Mouse (Mus musculus): Measurements from ENCODE around the gene Nop10. TPM values are rescaled to one million over a fixed set of nuclear protein-coding genes. Genes with fewer than 3 reads are reported as not detected.
A peak's percentile ranks its signal among the peaks of the same experiment; 100 is the strongest.

Gene Nop10
- polyA plus RNA-seq, 1 experiment from 2014 or later: 190 TPM

- DNase-seq (ENCODE audit: low spot score) (no peak), ATAC-seq (no peak)
- Histone ChIP-seq H3K36me3 (ENCODE audit: control insufficient read depth, insufficient read depth, low read length) (no peaks in the 10 kb centered on the region), H3K4me1 (ENCODE audit: control insufficient read depth, insufficient read depth, low read length) (peaks cover 10% of the 10 kb centered on the region), H3K4me2 (ENCODE audit: low read length) (no peak within 1 kb of the TSS), H3K4me3 (ENCODE audit: low read depth, low read length) (no peak within 1 kb of the TSS), H3K27ac (ENCODE audit: low read depth, low read length) (no peak within 1 kb of the TSS), H3K27me3 (replicated peaks; ENCODE audit: control insufficient read depth, insufficient read depth, low read length) (no peaks in the 10 kb centered on the region), H3K9me3 (replicated peaks; ENCODE audit: control insufficient read depth, low read length) (no peaks in the 10 kb centered on the region), H3K9ac (ENCODE audit: low read length) (no peak within 1 kb of the TSS)
- WGBS: 75% methylated on average over 10 of the region's 10 CpGs
Measured at GRCm38 (mm10) chr2:112259241-112259962, 2.3 kb upstream of the Nop10 start, which contains the start of gene Nutm1. Nutm1 (minus strand) TSS chr2:112259291.

GRCm38 (mm10) chr2:112262779-112263295 is 1.1 kb downstream of the Nop10 start:
- 35% methylated on average over 4 of the region's 4 CpGs for WGBS
- DNase-seq (ENCODE audit: low spot score): no peak
- no peaks in the 10 kb centered on the region for H3K36me3 ChIP-seq (ENCODE audit: control insufficient read depth, insufficient read depth, low read length)

GRCm38 (mm10) chr2:112264364-112264763 is 2.6 kb downstream of the Nop10 start:
- WGBS: 80% methylated on average over 4 of the region's 4 CpGs
- Histone ChIP-seq H3K9ac (ENCODE audit: low read length) (no peak overlapping the region), H3K36me3 (ENCODE audit: control insufficient read depth, insufficient read depth, low read length) (no peaks in the 10 kb centered on the region), H3K4me1 (ENCODE audit: control insufficient read depth, insufficient read depth, low read length) (peaks cover 30% of the 10 kb centered on the region), H3K27ac (ENCODE audit: low read depth, low read length) (no peak overlapping the region), H3K4me3 (ENCODE audit: low read depth, low read length) (no peak overlapping the region), H3K27me3 (replicated peaks; ENCODE audit: control insufficient read depth, insufficient read depth, low read length) (no peaks in the 10 kb centered on the region), H3K9me3 (replicated peaks; ENCODE audit: control insufficient read depth, low read length) (no peaks in the 10 kb centered on the region), H3K4me2 (ENCODE audit: low read length) (no peak overlapping the region)
- no peak for ATAC-seq
- no peak for DNase-seq (ENCODE audit: low spot score)

More at GRCm38 (mm10) chr2:112262779-112263295, 1.1 kb downstream of the Nop10 start:
- H3K4me1 ChIP-seq (ENCODE audit: control insufficient read depth, insufficient read depth, low read length): peaks cover 26% of the 10 kb centered on the region
- H3K4me3 ChIP-seq (ENCODE audit: low read depth, low read length): peak overlapping the region; percentile 62
- no peaks in the 10 kb centered on the region for H3K27me3 ChIP-seq (replicated peaks; ENCODE audit: control insufficient read depth, insufficient read depth, low read length)
- ATAC-seq: no peak
- peak overlapping the region; percentile 68; the same call in 1 of the 2 replicates for H3K9ac ChIP-seq (ENCODE audit: low read length)
- H3K9me3 ChIP-seq (replicated peaks; ENCODE audit: control insufficient read depth, low read length): no peaks in the 10 kb centered on the region
- no peak overlapping the region for H3K27ac ChIP-seq (ENCODE audit: low read depth, low read length)
- H3K4me2 ChIP-seq (ENCODE audit: low read length): peak overlapping the region; percentile 66

DNA sequence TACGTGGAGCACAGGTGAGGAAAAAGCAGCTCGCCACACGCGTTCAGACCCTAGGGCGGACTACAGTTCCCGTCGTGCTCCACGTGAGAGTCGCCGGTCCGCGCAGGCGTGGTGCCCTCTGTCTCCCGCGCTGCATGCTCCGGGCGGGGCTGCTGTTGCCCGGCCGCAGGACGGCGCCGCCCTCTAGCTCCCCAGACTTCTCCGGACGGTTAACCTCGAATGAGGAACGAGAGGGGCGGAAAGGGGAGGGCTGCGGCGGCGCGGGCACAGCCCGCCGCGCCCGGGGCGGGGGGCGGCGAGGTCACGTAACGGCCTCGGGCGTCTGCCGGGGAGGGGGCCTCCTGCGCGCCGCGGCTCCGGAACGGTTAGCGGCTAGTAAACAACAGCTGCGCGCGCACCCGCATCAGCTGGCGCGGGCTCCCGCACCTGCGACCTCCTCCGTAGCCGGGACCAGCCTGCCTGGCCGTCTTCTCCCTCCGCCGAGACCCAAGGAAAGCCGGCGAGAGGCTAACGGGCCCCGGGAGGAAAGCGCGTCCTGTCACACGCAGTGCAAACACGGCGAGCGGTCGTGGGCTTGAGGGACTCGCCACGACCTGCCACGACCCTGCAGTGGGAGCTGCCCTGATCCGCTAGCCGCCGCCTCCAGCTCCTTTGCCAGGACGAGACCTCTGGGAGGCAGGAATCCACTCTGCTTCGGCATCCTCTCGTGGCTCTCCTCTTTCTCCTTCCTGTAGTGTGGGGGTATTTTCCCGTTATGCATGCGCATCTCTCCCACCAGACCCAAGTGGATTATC is 3.9 kb downstream of the Nop10 start, which contains the start of gene Slc12a6:
Gene Slc12a6 (plus strand): TSS at position 378 of the 794 bp plus-strand sequence.
- no peaks in the 10 kb centered on the region for H3K36me3 ChIP-seq (ENCODE audit: control insufficient read depth, insufficient read depth, low read length)
- DNase-seq (ENCODE audit: low spot score) (peak; percentile 93), ATAC-seq (peak; percentile 95)
- under 1% methylated on average over 71 of the region's 85 CpGs for WGBS
- no peaks in the 10 kb centered on the region for H3K27me3 ChIP-seq (replicated peaks; ENCODE audit: control insufficient read depth, insufficient read depth, low read length)
- H3K27ac ChIP-seq (ENCODE audit: low read depth, low read length): peak within 1 kb of the TSS; percentile 93
- peak within 1 kb of the TSS; percentile 95 for H3K4me2 ChIP-seq (ENCODE audit: low read length)
- H3K4me1 ChIP-seq (ENCODE audit: control insufficient read depth, insufficient read depth, low read length): peaks cover 33% of the 10 kb centered on the region
- peak within 1 kb of the TSS; percentile 86 for H3K9ac ChIP-seq (ENCODE audit: low read length)
- H3K4me3 ChIP-seq (ENCODE audit: low read depth, low read length): peak within 1 kb of the TSS; percentile 82
- H3K9me3 ChIP-seq (replicated peaks; ENCODE audit: control insufficient read depth, low read length): no peaks in the 10 kb centered on the region

GRCm38 (mm10) chr2:112266242-112266592 is 4.5 kb downstream of the Nop10 start, which contains the start of gene Gm21985:
Gm21985 (plus strand) TSS chr2:112266314.
- peak within 1 kb of the TSS; percentile 86 for H3K9ac ChIP-seq (ENCODE audit: low read length)
- H3K27me3 ChIP-seq (replicated peaks; ENCODE audit: control insufficient read depth, insufficient read depth, low read length): no peaks in the 10 kb centered on the region
- peak within 1 kb of the TSS; percentile 95 for H3K4me2 ChIP-seq (ENCODE audit: low read length)
- H3K4me3 ChIP-seq (ENCODE audit: low read depth, low read length): peak within 1 kb of the TSS; percentile 82
- peak; percentile 53 for DNase-seq (ENCODE audit: low spot score)
- 1% methylated on average over 11 of the region's 11 CpGs for WGBS
- H3K27ac ChIP-seq (ENCODE audit: low read depth, low read length): peak within 1 kb of the TSS; percentile 93
- ATAC-seq: peak; percentile 21
- H3K9me3 ChIP-seq (replicated peaks; ENCODE audit: control insufficient read depth, low read length): no peaks in the 10 kb centered on the region
- no peaks in the 10 kb centered on the region for H3K36me3 ChIP-seq (ENCODE audit: control insufficient read depth, insufficient read depth, low read length)
- peaks cover 33% of the 10 kb centered on the region for H3K4me1 ChIP-seq (ENCODE audit: control insufficient read depth, insufficient read depth, low read length)

DNA sequence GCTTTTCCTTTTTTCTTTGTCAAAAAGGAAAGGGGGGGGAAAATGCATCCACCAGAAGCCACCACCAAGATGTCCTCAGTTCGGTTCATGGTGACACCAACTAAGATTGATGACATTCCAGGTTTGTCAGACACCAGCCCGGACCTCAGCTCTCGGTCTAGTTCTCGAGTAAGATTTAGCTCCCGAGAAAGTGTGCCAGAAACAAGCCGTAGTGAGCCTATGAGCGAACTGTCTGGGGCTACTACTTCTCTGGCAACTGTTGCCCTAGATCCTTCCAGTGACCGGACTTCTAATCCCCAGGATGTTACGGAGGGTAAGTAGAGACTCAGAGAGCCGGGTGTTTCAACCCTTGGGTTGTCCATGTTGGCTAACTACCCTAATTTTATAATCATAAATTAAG is 5.1 kb downstream of the Nop10 start:
- peak overlapping the region; percentile 86 for H3K9ac ChIP-seq (ENCODE audit: low read length)
- 53% methylated on average over 10 of the region's 10 CpGs for WGBS
- peaks cover 33% of the 10 kb centered on the region for H3K4me1 ChIP-seq (ENCODE audit: control insufficient read depth, insufficient read depth, low read length)
- H3K4me2 ChIP-seq (ENCODE audit: low read length): peak overlapping the region; percentile 95
- no peaks in the 10 kb centered on the region for H3K27me3 ChIP-seq (replicated peaks; ENCODE audit: control insufficient read depth, insufficient read depth, low read length)
- peak overlapping the region; percentile 82 for H3K4me3 ChIP-seq (ENCODE audit: low read depth, low read length)
- no peaks in the 10 kb centered on the region for H3K9me3 ChIP-seq (replicated peaks; ENCODE audit: control insufficient read depth, low read length)
- no peak overlapping the region for H3K27ac ChIP-seq (ENCODE audit: low read depth, low read length)
- peak; percentile 15 for DNase-seq (ENCODE audit: low spot score)
- no peak for ATAC-seq
- no peaks in the 10 kb centered on the region for H3K36me3 ChIP-seq (ENCODE audit: control insufficient read depth, insufficient read depth, low read length)

- ATAC-seq: no peak
Measured at GRCm38 (mm10) chr2:112267547-112268269, 6.0 kb downstream of the Nop10 start.

DNA sequence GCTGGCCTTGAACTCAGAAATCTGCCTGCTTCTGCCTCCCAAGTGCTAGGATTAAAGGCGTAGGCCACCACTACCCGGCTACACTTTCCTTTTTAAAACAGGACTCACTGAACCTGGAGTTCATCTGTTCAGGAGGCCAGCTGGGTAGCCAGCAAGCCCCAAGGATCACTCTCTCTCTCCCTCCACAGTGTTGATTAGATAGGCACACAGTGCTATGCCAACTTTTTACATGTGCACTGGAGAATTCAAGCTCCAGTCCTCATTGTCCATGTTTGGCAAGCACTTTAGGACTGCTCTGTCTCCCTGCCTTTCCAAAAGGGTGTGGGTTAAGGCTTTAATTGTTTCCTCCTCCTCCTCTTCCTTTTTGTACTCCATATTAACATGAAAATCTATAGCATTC is 8.3 kb downstream of the Nop10 start:
- ATAC-seq (no peak), DNase-seq (ENCODE audit: low spot score) (no peak)
- H3K4me2 ChIP-seq (ENCODE audit: low read length): no peak overlapping the region
- no peaks in the 10 kb centered on the region for H3K27me3 ChIP-seq (replicated peaks; ENCODE audit: control insufficient read depth, insufficient read depth, low read length)
- no peaks in the 10 kb centered on the region for H3K36me3 ChIP-seq (ENCODE audit: control insufficient read depth, insufficient read depth, low read length)
- WGBS: 96% methylated on average over 2 of the region's 2 CpGs
- H3K4me3 ChIP-seq (ENCODE audit: low read depth, low read length): no peak overlapping the region
- peaks cover 23% of the 10 kb centered on the region for H3K4me1 ChIP-seq (ENCODE audit: control insufficient read depth, insufficient read depth, low read length)
- no peak overlapping the region for H3K9ac ChIP-seq (ENCODE audit: low read length)
- H3K27ac ChIP-seq (ENCODE audit: low read depth, low read length): no peak overlapping the region
- H3K9me3 ChIP-seq (replicated peaks; ENCODE audit: control insufficient read depth, low read length): no peaks in the 10 kb centered on the region

More at GRCm38 (mm10) chr2:112267547-112268269, 6.0 kb downstream of the Nop10 start:
- Histone ChIP-seq H3K9ac (ENCODE audit: low read length) (no peak overlapping the region), H3K4me2 (ENCODE audit: low read length) (peak overlapping the region; percentile 95), H3K4me1 (ENCODE audit: control insufficient read depth, insufficient read depth, low read length) (peaks cover 31% of the 10 kb centered on the region), H3K4me3 (ENCODE audit: low read depth, low read length) (peak overlapping the region; percentile 82), H3K36me3 (ENCODE audit: control insufficient read depth, insufficient read depth, low read length) (no peaks in the 10 kb centered on the region), H3K9me3 (replicated peaks; ENCODE audit: control insufficient read depth, low read length) (no peaks in the 10 kb centered on the region), H3K27ac (ENCODE audit: low read depth, low read length) (no peak overlapping the region), H3K27me3 (replicated peaks; ENCODE audit: control insufficient read depth, insufficient read depth, low read length) (no peaks in the 10 kb centered on the region)
- DNase-seq (ENCODE audit: low spot score): no peak
- WGBS: 80% methylated on average over 8 of the region's 8 CpGs
